Mouse (Mus musculus) mesoderm, embryonic 11.5 days (tissue): ENCODE measurements at regions not wholly inside any gene's neighbourhood (a gene's known extent, or its start where the extent isn't known, plus 50 kb on each side); places are given as distances from the start of the nearest gene placed in this dataset.

Source experiments
- DNase-seq: peaks from one replicate; pipeline ENCODE4 v3.0.0-alpha.2; 2012; ENCODE audit warnings: low read depth, low spot score

GRCm38 (mm10) chr9:14215961-14216360 is 58.9 kb upstream of the Sesn3 start:
- DNase-seq = no peak

GRCm38 (mm10) chr9:14222936-14223335 is 51.9 kb upstream of the Sesn3 start:
- DNase-seq = no peak
